Mouse (Mus musculus) layer of hippocampus, postnatal 10 days (tissue): ENCODE results near the gene Hltf. TPM values are rescaled to one million over a fixed set of nuclear protein-coding genes. Genes with fewer than 3 reads are reported as not detected.
"Not testable (repeated sequence)": the region's sequence is repeated elsewhere in the genome, so short reads cannot be mapped to it uniquely, and the experiment has no call there.

ENCODE experiments used
- DNase-seq, 2 experiments: peaks; one replicate each; pipeline ENCODE4 v3.0.0; 2021; ENCODE audit warnings: low spot score in 2 of 2
- long read RNA-seq: library from polyadenylated mRNA; stranded (forward); transcript quantifications from one replicate; pipeline ENCODE4 v2.0.0, GENCODE M21; 2023
- total RNA-seq, 2 experiments: library from RNA; stranded (reverse); gene quantifications; 2 replicates each; pipeline ENCODE4 v1.2.3; 2021

The Hltf gene
- total RNA-seq = 10 to 100 TPM; 13.8 to 17.4 TPM
- long read RNA-seq, partial matches to known transcripts = 5 of 6 reads
- long read RNA-seq, other reads (novel, unspliced or antisense) = 1 of 6 reads

DNA sequence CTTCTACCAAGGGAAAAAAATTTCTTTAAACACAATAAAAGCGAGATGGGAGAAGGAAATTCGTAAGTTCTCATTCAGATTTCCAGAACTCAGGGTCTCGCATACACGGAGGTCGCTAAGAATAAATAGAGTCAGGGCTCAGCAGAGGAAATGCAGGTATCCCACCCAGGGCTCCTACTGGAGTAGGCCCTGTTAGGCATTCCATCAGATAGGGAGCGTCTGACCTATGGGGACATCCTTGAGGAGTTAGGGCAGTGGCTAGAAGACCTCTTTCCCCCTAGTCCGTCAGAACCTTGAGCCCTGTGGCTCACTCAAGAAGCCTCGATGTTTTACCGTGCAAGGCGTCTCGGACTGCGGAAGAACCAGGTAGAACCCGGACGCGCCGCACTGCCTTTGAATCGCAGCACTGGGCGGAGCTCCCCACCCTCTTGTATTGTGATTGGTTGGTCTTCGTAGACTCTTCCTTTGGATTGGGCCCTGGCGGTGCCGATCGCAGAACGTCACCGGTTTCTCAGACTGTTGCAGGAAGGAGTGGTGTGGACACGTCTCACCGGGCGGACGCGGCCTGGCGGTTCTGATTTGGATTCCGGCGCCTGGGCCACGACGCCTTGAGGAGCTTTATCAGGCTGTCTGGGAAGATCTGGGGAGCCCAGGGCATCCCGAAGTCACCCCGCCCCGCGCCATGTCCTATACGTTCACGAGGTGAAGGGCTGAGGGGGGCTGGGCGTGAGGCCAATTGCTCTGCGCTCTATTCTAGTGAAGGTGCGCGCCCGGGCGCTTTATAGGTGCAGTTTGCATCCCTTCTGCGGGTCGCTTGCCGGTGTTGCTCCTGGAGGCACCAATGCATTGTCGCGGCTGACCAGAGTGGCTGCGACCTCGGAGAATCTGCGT, at the start of gene Hltf:
Gene Hltf, plus strand, starts transcription at position 506 of the 891 bp plus-strand sequence.
- DNase-seq = peak; percentile 93 to 96

DNA sequence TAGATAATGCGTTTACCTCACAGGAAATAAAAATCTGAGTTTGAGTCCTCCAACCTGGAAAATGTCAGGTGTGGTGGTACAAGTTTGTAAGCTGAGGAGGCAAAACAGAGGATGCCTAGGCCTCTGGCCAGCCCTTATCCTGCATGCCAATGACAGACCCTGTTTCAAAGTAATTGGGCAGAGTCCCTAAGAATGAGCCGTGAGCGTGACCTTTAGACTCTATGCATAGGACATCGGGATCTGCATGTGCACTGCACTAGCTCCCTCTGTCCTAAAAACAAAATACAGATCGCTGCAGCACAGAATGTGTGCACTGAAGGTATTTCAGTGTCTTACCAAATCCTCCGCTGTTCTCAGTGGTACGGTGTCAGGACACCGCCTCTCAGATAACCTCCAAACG, 47.1 kb upstream of the Hltf start:
- DNase-seq = no peak

- not testable (repeated sequence) for DNase-seq
Observed at GRCm38 (mm10) chr3:20010905-20011304, 46.7 kb upstream of the Hltf start.

DNA sequence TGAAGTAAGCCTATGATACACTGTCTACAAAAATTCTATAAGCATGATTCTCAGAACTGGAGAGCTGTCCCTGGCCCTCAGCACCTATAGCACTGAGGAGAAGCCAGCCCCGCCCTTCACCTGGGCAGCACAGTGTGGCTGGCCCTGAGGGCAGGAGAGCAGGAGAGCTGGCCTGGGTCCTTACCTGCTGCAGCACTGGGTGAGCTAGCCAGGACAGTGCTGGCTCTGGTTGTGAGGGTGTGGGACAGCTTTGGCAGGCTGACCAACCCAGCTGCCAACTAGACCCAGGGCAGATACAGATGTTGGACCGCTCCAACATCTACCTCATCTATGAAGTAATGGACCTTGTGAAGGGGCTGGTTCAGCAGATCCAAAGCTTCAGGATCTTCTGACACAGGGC, 43.2 kb upstream of the Hltf start:
- DNase-seq = no peak

DNA sequence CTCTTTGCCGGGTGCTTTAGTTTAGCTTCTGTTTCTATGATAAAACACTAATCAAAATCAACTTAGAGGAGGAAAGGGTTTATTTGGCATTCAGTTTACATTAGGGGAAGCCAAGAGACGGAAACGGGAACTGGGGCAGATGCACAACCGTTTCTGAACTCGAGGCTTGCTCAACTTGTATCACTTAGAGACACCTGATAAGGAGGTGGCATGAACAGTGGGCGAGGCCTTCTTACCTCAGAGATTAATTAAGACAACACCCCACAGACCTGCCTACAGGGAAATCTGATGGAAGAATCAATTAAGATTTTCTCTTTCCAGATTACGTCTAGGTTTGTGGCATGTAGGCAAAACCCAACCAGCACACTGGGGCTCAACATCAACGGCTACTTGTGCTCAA, 39.5 kb upstream of the Hltf start:
- no peak for DNase-seq

- no peak for DNase-seq
Observed at GRCm38 (mm10) chr3:20023832-20024231, 33.8 kb upstream of the Hltf start.

DNA sequence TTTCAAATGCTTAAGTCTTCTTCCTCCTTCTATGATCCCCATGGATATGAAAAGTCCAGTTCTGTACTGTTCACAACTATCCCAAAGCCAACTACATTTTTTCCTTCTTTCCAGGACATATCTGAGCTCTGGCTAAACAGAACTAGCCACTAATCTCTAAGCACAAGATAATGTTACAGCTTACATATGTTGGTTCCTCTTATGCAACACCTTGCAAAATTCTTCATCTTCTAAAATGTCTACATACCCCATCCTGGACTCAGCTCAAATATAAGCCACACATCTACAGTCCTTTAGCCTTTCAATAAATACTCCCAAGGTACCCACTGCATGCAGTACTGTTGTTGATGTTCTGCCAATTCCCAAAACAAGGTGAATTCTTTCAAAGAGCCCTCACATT, 31.1 kb upstream of the Hltf start:
- no peak for DNase-seq

GRCm38 (mm10) chr3:20026996-20027689, 30.5 kb upstream of the Hltf start:
- no peak for DNase-seq

GRCm38 (mm10) chr3:20027788-20028187, 29.8 kb upstream of the Hltf start:
- no peak for DNase-seq

- DNase-seq = no peak
Observed at GRCm38 (mm10) chr3:20028640-20029039, 29.0 kb upstream of the Hltf start.

DNA sequence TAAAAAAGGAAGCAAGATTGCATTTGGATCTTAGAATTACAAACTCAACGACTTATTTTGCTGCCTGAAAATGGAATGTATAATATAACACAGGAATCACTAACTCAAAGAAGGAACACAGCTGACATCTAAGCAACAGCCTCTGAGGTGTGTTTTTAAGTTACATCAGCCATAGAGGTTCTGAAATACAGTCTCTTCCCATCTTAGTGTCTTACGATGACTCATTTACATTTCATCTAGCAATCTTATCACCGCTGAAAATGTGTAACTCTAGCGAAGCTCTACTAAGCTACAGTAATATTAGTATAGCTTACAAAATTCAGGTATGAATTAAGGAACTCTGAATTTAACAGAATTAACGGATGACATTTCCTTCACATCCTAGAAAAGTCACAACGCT, 26.8 kb upstream of the Hltf start:
- no peak for DNase-seq

DNA sequence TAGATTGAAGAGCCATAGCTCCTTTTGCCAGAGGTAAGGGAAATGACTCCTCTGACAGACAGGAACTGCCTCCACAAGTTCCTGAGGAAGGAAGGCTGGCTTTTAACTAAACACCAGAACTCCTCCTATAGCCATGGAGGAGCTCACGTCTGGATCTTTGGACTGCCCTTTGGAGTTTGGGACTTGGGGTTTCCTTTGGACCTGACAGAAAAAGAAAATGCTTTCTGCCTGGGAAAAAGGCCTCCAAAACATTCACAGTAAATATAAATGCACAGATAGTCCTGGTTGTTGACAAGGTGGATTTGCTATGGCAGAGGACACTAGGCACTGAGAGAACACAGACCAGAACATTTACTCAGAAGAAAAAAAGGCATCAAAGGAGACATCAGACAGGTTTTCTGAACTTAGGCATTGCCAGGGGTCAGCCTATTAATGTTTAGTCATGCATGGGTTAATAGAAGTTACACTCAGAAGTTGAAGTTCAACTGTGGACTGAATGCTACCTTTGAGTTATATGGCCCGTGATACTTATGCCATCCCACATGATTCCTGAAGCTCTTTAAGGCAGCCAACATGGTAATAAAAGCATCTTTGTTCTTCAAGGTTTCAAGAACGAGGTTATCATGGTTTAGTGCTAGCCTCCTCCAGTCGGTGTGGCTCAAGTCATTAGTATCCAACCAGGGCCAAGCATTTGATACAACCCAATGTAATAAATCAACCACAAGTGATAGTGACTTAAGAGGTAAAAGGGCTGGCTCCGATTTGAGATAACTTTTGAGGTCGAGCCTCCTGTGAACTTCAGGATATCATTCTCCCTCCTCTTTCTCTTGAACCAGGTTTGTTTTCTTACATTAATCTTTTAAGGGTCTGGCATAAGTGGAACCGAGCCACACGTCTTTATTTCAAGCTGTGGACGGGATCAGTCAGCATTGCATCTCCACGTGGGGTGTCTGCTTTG, 23.6 kb upstream of the Hltf start:
- DNase-seq = no peak

DNA sequence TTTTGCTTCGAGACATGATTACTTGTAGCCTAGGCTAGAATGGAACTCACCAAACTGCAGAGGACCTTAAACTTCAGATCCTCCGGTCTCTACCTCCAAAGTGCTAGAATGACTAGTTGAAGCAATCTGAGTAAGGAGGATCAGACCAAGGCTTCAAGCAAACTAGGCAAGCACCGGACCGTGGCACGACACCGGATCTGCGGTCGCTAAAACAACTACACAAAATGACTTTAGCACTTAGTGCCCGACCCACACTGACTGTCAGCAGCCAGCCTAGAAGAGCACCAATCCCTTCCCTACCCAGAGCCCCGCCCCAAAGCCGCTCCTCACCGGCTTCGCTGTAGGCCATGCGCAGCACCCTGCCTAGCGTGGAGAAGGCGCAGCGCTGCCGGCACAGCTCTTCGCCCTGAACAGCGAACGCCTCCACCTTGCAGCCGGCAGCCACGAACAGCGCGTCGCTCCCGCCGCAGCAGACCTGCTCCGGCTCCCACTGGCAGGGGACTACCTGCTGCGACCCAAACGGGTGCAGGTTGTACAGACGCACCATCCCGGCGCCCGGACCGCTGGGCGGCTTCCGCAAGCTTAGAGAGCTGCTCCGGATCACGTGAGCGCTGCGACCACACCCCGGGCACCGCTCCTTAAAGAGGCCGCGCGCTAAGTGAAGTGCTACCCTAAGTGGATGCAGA, 22.7 kb upstream of the Hltf start, which contains the start of gene Hps3:
Gene Hps3, minus strand, starts transcription at position 597 of the 686 bp plus-strand sequence.
- DNase-seq = peak; percentile 82 to 85

GRCm38 (mm10) chr3:20036069-20036468, 21.5 kb upstream of the Hltf start:
- DNase-seq = no peak

- DNase-seq = not testable (repeated sequence)
Observed at GRCm38 (mm10) chr3:20041461-20041860, 16.1 kb upstream of the Hltf start.

DNA sequence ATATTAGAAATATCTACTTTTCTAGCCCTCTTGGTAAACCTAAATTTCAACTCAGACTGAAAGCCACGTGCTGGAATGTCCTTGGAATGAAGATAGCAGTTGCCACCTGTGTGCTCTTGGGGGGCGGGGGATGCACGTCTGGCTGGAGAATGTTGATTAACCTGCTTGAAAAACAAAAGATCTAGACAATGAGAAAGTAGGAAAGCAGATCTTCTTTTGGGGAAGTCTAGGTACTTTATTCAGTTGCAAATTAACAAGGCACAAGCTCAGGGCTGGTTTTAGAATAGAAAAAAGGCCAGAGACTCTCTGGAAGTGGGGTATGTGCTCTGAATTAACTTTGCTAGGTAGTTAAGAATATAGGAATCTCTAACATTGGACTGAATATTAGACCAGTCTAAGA, 12.9 kb upstream of the Hltf start:
- not testable (repeated sequence) for DNase-seq

GRCm38 (mm10) chr3:20058197-20058541, 558 bp downstream of the Hltf start:
- DNase-seq = no peak

GRCm38 (mm10) chr3:20076145-20077053, 18.8 kb downstream of the Hltf start:
- DNase-seq = peak in 1 of 2 experiments; percentile 11

GRCm38 (mm10) chr3:20082161-20082560, 24.6 kb downstream of the Hltf start:
- DNase-seq = no peak
